Mouse (Mus musculus): ENCODE data around the gene Kif5c. TPM values are rescaled to one million over a fixed set of nuclear protein-coding genes. Genes with fewer than 3 reads are reported as not detected.

Gene Kif5c
- polyA plus RNA-seq, 1 experiment = 1.9 TPM

DNA sequence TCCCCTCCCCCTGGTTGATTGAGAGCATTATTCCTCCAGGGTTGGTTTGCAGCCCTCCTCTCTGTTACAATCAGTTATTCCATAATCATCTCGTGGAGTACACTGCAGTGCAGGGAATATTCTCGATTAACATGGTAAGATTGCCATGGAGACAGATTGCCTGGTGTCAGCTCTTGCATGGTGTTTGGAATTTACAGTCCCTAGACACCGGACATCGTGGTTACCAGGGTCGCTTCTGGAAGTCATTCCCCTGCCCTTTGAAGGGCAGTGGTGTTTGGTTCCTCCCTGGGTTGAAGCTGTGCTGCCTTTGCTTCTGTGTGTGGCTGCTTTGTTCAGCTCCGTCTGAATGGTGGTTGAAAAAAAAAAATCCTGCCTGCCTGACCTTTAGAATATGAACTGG, 100.8 kb downstream of the Kif5c start:
- no peak for DNase-seq (ENCODE audit: low read depth)

DNA sequence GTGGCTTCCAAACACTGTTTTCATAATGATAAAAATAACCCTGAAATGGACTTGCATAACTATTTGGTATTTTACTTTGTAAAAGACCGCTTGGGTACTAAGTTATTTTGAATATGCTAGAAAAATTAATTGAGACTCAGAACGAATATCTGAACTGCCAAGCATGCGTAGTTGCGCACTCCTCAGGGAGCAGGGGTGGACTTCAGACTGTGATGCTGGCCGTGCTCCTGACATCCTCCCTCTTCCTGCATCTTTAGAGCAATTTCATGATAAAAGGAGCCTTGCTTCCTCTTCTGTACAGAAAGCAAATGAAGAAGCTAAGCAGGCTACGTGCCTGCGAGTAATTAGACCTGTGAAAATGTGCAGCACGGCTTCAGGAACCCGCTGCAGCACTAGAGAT, 101.2 kb downstream of the Kif5c start:
- DNase-seq (ENCODE audit: low read depth) = no peak

DNA sequence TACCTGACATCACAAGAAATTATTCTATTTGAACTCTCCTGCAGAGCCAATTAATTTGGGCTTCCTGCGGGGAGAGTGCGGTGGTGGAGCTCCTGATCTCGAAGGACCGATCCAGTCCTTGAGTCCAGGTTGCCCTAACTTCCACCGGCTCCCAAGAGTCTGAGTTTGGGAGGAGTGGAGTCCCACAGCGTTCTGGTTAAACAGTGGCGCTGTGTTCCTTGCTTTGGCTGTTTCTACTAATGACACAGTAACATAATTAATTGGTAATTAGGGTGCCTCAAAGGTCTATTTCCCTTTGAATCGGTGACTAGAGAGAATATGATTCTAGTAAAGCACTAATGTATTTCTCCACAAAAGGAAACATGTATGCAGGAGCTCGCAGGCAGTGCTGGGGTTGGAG, 103.2 kb downstream of the Kif5c start:
- no peak for DNase-seq (ENCODE audit: low read depth)

DNA sequence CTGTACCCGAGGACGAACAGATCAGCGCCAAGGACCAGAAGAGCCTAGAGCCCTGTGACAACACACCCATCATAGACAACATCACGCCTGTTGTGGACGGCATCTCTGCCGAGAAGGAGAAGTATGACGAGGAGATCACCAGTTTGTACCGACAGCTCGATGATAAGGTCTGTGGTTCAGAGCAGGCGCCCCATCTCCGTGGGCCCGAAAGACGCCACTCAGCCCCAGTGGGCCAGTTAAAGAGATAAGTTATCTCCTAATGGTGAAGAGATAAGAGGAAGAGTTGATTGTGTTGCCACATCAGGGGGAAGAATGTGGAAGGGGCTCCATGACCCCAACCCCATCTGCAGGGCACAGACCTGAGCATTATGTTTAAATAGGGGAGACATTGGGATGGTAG, 103.9 kb downstream of the Kif5c start:
- DNase-seq (ENCODE audit: low read depth) = no peak

DNA sequence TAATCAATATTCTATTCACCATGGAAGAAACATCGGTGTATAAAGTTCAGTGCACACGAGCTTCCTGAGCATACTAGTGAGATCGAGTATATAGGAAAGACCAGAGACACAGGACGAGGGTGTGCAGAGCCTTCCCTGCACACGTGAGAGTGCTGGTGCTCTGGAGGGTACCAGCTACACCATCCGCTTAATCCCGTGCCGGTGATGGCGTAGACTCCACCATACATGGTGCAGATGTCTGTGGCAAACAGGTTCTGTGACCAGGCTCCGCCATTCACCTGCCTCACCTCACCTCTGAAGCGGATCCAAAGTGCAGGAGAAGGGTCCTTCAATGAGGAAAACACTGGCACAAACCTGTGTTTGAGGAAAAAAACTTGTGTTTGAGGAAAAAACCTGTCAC, 107.6 kb downstream of the Kif5c start:
- DNase-seq (ENCODE audit: low read depth) = no peak

DNA sequence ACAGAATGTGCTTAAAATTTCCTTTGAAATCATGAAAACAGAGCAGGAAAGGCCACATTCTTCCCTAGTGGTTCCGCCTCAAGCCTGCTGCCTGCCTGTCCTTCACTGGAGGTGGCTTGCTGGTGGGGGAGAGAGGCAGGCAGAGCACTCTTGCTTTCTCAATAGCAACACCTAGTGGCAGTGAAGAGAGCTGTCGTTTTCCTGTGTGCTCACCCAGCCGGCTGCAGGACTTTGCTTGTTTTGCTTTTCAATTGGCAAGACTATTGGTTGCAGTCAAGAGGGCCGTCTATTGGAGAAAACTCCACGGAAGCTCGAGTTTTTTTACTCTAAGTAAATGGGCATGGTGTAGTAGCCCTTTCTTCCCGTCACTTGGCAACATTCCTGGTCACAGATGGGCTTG, 108.1 kb downstream of the Kif5c start:
- DNase-seq (ENCODE audit: low read depth) = no peak

DNA sequence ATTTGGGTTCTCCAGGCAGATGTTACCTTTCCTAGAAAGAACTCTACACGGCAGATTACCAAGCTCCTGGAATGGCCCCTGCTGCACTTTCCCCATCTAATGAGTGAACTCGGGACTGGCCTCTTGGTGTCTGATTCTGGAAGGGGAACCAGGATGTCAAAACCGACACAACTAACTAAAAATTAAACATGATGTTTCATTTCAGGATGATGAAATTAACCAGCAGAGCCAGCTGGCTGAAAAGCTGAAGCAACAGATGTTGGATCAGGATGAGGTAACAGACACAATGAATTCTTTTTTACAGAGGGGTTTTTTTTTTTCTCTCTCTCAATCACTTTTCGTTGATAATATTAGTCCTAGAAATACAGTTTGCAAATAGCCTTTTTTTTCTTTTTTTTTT, 108.6 kb downstream of the Kif5c start:
- no peak for DNase-seq (ENCODE audit: low read depth)

DNA sequence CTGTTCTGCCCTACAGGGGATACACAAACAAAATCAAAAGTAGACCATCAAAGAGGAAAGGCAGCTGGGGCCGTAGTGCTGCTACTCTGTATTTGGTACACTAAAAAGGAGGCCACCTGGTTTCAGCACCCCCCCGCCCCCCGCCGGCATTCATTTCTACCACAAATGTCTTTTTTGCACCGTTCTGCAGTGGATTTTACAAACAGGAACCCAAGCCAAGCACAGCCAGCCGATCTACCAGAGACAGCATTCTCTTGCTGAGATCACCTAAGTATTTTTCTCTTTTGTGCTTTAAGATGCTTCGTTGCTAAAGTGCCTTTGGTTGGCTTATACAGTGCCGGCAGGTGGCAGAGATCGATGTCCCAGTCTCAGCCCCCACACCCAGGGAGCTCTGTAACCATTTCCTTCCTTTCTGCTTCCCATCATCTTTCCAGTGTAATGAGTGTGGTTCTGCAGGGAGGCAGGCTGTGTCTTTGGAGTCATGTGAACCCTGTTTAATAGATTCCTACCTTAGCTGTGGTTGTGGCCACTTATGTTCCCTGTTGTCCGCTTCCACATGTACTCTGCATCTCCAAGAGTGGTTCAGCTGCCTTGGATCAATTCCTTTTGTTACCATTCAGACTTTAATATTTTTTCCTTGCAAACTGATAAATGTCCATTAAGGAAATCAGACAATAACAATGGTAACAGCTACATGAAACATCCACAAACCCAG, 110.0 kb downstream of the Kif5c start:
- no peak for DNase-seq (ENCODE audit: low read depth)

DNA sequence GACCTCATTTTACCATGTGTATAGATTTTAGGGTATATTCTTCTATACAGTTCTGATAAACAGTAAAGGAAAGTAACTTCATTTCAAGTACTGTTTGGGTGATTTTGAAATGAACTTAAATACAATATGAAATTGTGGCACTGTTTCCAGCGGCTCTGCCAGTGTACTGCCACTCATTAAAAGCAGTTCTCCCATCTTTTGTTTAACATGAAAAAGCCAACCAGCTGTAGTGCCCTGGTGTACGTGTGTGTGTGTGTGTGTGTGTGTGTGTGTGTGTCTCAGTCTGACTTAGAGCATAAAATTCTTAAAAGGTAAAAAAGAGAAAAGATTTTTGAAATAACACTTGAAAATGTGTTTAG, 110.5 kb downstream of the Kif5c start:
- no peak for DNase-seq (ENCODE audit: low read depth)

DNA sequence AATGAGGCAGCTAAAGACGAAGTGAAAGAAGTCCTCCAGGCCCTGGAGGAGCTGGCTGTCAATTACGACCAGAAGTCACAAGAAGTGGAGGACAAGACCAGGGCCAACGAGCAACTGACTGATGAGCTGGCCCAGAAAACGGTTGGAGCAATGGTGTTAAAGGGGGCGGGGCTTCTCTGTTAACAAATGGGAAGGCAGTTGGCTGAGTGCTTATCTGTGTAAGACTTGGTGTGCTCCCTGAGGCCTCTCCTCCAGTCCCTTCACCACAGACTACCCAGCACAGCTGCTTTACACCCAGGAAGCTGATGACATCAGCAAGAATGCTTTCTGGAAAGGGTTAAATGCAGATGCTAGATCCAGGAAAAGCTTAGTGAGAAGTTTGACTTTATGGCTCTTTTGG, 111.1 kb downstream of the Kif5c start:
- DNase-seq (ENCODE audit: low read depth) = no peak

DNA sequence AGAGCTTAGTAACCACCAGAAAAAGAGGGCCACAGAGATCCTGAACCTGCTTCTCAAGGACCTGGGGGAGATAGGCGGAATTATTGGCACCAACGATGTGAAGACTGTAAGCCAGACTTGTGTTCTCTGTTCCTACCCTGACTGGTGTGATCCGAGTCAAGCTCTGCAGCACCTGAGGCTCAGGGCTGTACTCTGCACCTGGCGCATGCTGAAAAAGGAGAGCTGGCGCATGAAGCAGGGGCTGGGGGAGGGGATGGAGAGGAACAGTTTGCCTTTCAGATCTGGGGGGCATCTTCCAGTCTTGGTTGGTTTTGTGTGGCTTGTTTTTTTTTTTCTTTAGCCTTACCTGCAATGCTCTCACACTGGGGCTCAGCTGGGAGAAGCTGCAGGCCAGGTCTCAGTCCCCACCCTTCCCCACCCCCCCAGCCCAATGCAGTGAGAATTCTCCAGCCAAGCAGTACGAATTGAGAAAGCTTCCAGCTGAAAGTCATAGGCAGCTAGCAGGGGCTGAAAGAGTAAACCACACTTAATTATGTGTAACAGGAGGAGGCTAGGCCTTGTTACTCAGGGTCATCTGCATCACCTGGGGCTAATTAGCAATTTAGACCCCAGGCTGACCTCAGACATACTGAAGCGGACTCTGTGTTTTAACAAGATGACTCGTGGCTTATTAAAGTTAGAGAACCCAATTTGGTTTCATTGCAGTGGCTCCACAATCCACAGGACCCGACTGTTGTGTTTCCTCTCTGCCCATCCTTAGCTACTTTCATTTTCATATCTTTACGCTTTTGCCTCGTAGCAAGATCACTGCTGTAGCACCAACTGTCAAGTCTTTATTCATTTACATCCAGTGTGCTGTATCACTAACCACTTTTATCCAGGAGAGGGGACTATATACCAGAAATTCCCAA, 113.9 kb downstream of the Kif5c start:
- no peak for DNase-seq (ENCODE audit: low read depth)

DNA sequence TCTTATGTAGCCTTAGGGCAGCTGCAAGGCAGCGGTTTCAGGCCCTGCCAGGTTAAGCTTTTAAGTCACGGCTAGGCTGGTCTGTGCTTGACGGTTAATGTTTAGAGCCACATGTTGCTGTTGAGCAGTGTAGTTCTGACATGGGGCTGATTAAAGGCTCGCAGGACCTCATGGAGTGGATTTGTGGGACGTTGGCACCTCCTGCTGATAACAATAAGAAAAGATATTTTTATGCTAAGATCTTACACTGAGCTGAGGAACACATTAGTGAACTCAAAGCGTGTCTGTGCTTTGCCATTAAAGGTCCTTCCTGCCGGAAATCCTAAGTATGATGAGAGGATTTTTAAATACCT, 114.5 kb downstream of the Kif5c start:
- DNase-seq (ENCODE audit: low read depth) = no peak

DNA sequence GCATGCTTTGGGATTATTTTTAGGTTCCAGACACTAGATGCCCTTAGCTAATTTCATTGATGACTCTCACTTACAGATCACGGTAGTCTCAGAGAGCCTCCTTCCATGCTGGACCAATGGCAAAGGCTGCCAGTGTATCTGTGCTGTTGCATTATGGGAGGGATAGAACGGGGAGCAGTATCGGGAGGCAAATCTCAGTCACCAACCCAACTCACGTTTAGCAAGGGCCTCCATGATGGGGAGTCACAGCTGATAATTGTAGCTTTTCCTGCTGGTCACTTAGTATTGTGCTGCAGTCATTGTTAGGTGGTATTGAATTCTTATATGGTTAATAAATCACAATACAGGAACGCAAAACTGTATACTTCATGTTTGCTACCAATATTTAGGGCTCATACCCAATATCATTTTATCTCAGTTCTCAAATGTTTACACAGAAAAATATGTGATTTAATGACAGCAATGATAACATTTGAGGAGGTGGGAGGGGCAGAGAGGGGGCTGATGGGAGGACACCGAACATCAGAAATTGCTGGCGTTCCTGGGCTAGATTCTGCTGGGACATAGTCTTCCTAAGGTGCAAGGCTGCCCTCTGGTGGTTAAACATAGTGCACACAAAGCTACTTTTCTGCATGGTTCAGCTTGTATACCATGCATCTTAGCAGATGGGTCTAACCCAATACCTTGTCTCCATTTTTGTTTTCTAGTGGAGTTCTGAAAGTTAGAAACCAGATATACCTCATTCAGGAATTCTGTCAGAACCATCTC, 115.1 kb downstream of the Kif5c start:
- no peak for DNase-seq (ENCODE audit: low read depth)

DNA sequence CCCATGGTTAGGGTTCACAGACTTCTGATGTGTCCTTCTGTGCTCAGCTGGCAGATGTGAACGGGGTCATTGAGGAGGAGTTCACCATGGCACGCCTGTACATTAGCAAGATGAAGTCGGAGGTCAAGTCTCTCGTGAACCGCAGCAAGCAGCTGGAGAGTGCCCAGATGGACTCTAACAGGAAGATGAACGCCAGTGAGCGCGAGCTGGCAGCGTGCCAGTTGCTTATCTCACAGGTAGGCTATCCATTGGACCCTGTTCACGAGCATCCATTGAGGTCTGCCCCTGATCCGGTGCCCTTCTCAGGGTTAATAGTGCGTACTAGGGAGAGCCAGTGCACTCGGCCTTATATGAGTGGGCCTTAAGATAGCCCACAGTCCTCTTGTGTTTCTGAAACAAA, 116.3 kb downstream of the Kif5c start:
- no peak for DNase-seq (ENCODE audit: low read depth)

DNA sequence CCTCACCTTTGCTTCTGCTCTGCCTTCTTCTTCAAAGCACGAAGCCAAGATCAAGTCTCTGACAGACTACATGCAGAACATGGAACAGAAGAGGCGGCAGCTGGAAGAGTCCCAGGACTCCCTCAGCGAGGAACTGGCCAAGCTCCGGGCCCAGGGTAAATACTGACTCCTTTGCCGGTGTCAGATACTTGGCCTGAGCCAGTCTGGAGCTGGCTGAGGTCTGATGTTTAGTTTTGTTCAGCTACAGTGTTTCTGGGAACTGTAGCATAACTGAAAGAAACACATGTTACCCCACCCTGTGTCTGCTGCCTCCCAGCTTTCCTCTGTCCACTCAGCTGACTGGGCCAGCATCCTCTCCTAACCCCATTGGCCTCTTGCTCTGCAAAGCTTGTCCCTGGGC, 119.9 kb downstream of the Kif5c start:
- no peak for DNase-seq (ENCODE audit: low read depth)

DNA sequence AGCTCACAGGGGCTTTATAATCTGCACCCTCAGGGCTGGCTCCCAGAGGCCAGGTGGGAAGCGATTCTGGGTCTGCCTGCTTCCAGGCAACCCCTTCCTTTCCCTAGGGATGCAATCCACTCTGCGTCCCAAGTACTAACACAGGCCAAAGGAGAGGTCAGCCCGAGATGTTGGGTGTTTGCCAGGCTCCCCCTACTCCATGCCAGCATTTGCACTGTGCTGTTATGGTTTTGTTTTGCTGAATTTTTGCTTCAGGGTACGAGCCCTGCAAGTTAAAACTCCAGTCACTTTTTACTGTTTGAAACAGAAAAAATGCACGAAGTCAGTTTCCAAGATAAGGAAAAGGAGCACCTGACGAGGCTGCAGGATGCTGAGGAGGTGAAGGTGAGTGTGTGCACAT, 121.9 kb downstream of the Kif5c start:
- no peak for DNase-seq (ENCODE audit: low read depth)

DNA sequence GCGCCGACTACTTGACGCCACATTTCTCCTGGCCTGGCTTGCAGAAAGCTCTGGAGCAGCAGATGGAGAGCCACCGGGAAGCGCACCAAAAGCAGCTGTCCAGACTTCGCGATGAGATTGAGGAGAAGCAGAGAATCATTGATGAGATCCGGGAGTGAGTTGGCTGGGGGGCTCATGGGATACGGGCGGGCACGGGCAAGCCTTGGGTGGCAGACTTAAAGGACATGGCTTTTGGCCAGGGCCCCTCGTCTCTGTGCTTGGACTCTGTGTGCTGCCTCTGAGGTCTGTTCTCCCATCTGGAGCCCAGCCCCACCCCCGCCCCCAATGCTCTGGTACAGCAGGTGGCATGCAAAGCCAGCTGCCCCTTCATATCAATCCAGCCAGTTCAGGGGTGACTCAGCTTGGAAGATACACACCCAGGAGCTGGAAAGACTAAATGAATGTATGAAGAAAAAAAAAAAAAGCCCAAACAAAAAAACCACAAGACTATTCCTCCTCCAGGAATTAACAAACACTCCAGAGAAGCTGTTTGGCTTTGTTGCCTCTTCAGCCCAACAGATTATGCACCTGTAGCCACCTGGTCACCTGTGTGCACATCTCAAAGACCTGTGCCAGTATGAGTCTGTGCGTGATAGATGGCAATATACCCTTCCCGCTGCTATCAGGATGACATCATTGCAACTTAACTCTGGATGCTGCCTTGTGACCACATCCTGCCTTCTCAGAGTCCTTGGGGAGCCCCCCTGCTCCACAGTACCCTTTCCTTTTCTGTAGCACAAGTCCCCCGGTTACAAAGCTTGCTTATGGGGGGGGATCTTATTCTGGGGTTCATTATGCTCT, 123.0 kb downstream of the Kif5c start:
- no peak for DNase-seq (ENCODE audit: low read depth)

DNA sequence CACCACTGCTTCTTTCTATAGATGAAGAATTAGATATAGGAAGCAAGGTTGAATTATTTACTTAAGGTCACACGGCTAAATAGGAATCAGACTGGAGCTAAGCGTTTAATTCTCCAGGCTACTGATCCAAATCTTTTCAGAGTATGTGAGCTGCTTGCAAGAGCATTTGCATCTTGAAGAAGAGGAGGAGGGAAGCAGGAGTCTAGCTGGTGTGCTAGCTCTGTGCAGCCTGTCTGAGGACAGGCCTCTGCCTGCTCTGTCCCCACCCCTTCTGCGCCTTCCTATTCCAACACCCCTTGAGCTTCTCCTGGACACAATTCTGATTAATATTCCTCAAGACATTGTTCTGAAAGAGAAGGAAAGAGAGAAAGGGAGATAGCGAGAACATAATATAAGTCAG, 123.8 kb downstream of the Kif5c start:
- DNase-seq (ENCODE audit: low read depth) = no peak

DNA sequence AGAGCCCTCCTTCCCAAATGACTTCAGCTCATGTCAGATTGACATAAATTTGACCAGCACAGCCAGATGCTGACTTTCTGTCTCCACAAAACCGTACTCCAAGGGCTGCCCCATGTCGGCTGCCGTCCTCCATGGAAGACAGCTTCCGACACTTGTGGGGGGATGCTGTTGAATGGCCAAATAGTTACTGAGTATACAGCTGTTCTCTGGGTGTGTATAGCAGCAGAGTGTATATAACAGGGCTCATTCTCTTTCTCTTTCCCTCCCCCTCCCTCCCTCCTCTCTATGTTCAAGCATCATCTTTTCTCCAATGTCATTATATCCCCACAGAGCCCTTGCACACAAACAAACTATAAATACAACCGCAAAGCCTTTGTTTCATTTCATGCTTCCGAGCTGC, 124.7 kb downstream of the Kif5c start:
- DNase-seq (ENCODE audit: low read depth) = no peak

DNA sequence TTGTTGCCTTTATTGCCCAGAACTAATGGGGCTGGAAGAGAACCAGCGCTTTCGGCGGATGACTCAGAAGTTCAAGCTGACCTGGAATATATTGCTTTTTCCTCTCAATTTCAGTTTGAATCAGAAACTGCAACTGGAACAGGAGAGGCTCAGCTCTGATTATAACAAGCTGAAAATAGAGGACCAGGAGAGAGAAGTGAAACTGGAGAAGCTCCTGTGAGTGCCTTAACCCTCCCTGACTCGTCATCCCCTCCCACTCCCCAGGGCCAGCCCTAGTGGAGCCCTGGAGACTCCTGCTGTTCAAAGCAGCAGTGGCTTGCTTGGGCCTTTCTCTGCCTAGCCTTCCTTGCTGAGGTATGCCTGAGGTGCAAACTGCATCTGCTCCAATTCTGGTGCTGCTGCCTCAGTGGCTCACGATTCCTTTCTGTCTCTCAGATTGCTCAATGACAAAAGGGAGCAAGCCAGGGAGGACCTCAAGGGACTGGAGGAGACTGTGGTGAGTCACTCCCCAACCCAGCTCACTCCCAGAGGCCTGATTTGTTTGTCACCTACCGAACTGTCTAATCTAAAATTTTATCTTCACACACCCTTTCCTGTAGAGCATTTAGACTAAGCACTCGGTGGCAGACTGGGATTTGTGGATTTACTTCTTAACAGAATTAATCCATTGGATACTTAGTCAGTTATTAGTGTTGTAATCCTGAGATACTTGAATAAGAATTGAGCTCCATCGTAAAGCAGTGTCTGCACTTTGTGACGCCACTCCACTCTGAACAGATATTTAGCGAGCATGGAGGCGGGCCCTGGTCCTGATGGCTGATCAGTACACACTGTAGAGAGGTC, 125.4 kb downstream of the Kif5c start:
- DNase-seq (ENCODE audit: low read depth) = no peak
